Mouse (Mus musculus) natural killer cell, adult 2 months (primary cell): ENCODE data around the gene Arhgap11a.

Source experiments
- DNase-seq, 2 experiments: peaks; one replicate each; pipeline ENCODE4 v3.0.0; 2022; ENCODE audit warnings: low spot score in 2 of 2

Arhgap11a gene

GRCm38 (mm10) chr2:113848245-113849121 lies at the start of gene Arhgap11a:
Gene Arhgap11a (minus strand): TSS chr2:113848661.
- peak; percentile 91 to 92 for DNase-seq

- no peak for DNase-seq
Observed at GRCm38 (mm10) chr2:113893385-113894122, 45.1 kb upstream of the Arhgap11a start.

- DNase-seq = no peak
Observed at GRCm38 (mm10) chr2:113887166-113887565, 38.7 kb upstream of the Arhgap11a start.

- no peak for DNase-seq
Observed at GRCm38 (mm10) chr2:113886061-113886460, 37.6 kb upstream of the Arhgap11a start.

- no peak for DNase-seq
Observed at GRCm38 (mm10) chr2:113870115-113870514, 21.7 kb upstream of the Arhgap11a start.

GRCm38 (mm10) chr2:113868404-113868803 lies 19.9 kb upstream of the Arhgap11a start:
- DNase-seq = no peak

GRCm38 (mm10) chr2:113866155-113866554 lies 17.7 kb upstream of the Arhgap11a start:
- DNase-seq = no peak

- DNase-seq = no peak
Observed at GRCm38 (mm10) chr2:113849141-113849540, 680 bp upstream of the Arhgap11a start.

- DNase-seq = no peak
Observed at GRCm38 (mm10) chr2:113847678-113848244, 700 bp downstream of the Arhgap11a start.

- DNase-seq = no peak
Observed at GRCm38 (mm10) chr2:113845081-113845480, 3.4 kb downstream of the Arhgap11a start.

GRCm38 (mm10) chr2:113841656-113842437 lies 6.6 kb downstream of the Arhgap11a start:
- DNase-seq = no peak

GRCm38 (mm10) chr2:113839488-113839887 lies 9.0 kb downstream of the Arhgap11a start:
- DNase-seq = no peak

GRCm38 (mm10) chr2:113835219-113835618 lies 13.2 kb downstream of the Arhgap11a start:
- DNase-seq = no peak

GRCm38 (mm10) chr2:113828943-113829882 lies 19.2 kb downstream of the Arhgap11a start, which contains the start of gene Scg5:
Gene Scg5 (minus strand): TSS chr2:113829121.
- no peak for DNase-seq

- no peak for DNase-seq
Observed at GRCm38 (mm10) chr2:113828086-113828942, 20.1 kb downstream of the Arhgap11a start.

- DNase-seq = peak in 1 of 2 experiments; percentile 21
Observed at GRCm38 (mm10) chr2:113823909-113824308, 24.6 kb downstream of the Arhgap11a start.

- DNase-seq = no peak
Observed at GRCm38 (mm10) chr2:113822367-113822766, 26.1 kb downstream of the Arhgap11a start.

GRCm38 (mm10) chr2:113821176-113821734 lies 27.2 kb downstream of the Arhgap11a start:
- no peak for DNase-seq

- DNase-seq = no peak
Observed at GRCm38 (mm10) chr2:113820117-113820516, 28.3 kb downstream of the Arhgap11a start.
